Mouse (Mus musculus): ENCODE data around the gene Sec24b. TPM values are rescaled to one million over a fixed set of nuclear protein-coding genes. Genes with fewer than 3 reads are reported as not detected.

Sec24b gene
- polyA plus RNA-seq, 1 experiment from 2014 or later: 10.9 TPM

DNA sequence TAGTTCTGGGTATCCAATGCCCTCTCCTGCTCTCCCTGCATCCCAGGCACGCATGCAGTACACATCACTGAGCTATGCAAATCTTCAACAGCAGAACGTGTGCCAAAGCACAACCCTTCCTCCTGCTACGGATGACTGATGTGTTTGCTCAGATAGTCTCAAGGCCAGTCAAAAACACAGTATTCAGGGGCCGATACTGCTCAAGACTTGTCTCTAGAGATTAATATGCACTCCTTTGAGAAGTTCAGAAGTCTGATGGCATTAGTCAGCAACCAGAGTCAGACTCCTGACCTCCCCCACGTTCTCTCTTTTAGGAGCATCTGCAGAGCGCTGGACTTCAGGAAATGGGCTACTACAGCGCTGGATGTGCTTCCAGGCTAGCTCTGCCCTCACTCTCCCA, 63.4 kb downstream of the Sec24b start:
- DNase-seq (ENCODE audit: low spot score): no peak
- Histone ChIP-seq H3K27ac (replicated peaks) (no peak overlapping the region), H3K4me2 (replicated peaks; ENCODE audit: low read depth) (no peak overlapping the region), H3K27me3 (ENCODE audit: control insufficient read depth, insufficient read depth, low read length) (no peaks in the 10 kb centered on the region), H3K36me3 (ENCODE audit: control insufficient read depth, insufficient read depth, low read length) (peaks cover 33% of the 10 kb centered on the region), H3K9me3 (ENCODE audit: control insufficient read depth, low read length) (no peaks in the 10 kb centered on the region), H3K4me3 (ENCODE audit: low read depth, low read length) (no peak overlapping the region), H3K4me1 (replicated peaks; ENCODE audit: control insufficient read depth, insufficient read depth) (no peaks in the 10 kb centered on the region), H3K9ac (ENCODE audit: low read length) (no peak overlapping the region)
- no peak for TF ChIP-seq EP300 (optimal IDR thresholded peaks at IDR 0.05)
- no peak for TF ChIP-seq CTCF (IDR thresholded peaks at IDR 0.05; ENCODE audit: low read depth)
- peak; percentile 53; the same call in 1 of the 2 replicates for ATAC-seq (ENCODE audit: low FRiP score, low TSS enrichment)
- WGBS: 66% methylated on average over 7 of the region's 7 CpGs

DNA sequence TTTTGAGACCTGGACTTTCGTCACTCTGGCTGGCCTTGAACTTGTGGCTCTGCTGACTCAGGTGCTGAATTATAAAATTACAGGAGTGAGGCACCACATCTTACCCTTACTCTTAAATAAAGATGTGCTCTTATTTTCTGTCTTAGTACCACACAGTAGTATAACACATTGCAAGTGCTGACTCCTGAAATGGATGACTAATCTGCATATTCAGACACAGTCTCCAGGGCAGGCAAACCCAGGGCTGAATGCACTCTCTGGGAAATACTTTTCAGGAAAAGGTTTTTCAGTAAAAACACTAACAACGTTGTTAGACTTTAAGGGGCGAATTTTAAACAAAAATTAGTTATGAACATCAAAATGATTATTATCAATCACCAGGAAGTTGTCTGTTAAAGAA, 64.0 kb downstream of the Sec24b start:
- Histone ChIP-seq H3K27ac (replicated peaks) (no peak overlapping the region), H3K9me3 (ENCODE audit: control insufficient read depth, low read length) (no peaks in the 10 kb centered on the region), H3K27me3 (ENCODE audit: control insufficient read depth, insufficient read depth, low read length) (no peaks in the 10 kb centered on the region), H3K4me1 (replicated peaks; ENCODE audit: control insufficient read depth, insufficient read depth) (no peaks in the 10 kb centered on the region), H3K9ac (ENCODE audit: low read length) (no peak overlapping the region), H3K4me2 (replicated peaks; ENCODE audit: low read depth) (no peak overlapping the region), H3K36me3 (ENCODE audit: control insufficient read depth, insufficient read depth, low read length) (peaks cover 31% of the 10 kb centered on the region), H3K4me3 (ENCODE audit: low read depth, low read length) (no peak overlapping the region)
- 80% methylated on average over 3 of the region's 3 CpGs for WGBS
- no peak for ATAC-seq (ENCODE audit: low FRiP score, low TSS enrichment)
- DNase-seq (ENCODE audit: low spot score): no peak
- TF ChIP-seq EP300 (optimal IDR thresholded peaks at IDR 0.05): no peak
- no peak for TF ChIP-seq CTCF (IDR thresholded peaks at IDR 0.05; ENCODE audit: low read depth)

GRCm38 (mm10) chr3:129987297-129987696, 74.1 kb downstream of the Sec24b start:
- DNase-seq (ENCODE audit: low spot score): no peak
- no peaks in the 10 kb centered on the region for H3K9me3 ChIP-seq (ENCODE audit: control insufficient read depth, low read length)
- H3K9ac ChIP-seq (ENCODE audit: low read length): no peak overlapping the region
- no peak for TF ChIP-seq EP300 (optimal IDR thresholded peaks at IDR 0.05)
- TF ChIP-seq CTCF (IDR thresholded peaks at IDR 0.05; ENCODE audit: low read depth): no peak
- no peak overlapping the region for H3K4me3 ChIP-seq (ENCODE audit: low read depth, low read length)
- H3K27ac ChIP-seq (replicated peaks): no peak overlapping the region
- H3K4me2 ChIP-seq (replicated peaks; ENCODE audit: low read depth): no peak overlapping the region
- 95% methylated on average over 13 of the region's 13 CpGs for WGBS
- H3K36me3 ChIP-seq (ENCODE audit: control insufficient read depth, insufficient read depth, low read length): peaks cover 39% of the 10 kb centered on the region
- ATAC-seq (ENCODE audit: low FRiP score, low TSS enrichment): no peak
- H3K4me1 ChIP-seq (replicated peaks; ENCODE audit: control insufficient read depth, insufficient read depth): no peaks in the 10 kb centered on the region
- H3K27me3 ChIP-seq (ENCODE audit: control insufficient read depth, insufficient read depth, low read length): no peaks in the 10 kb centered on the region

DNA sequence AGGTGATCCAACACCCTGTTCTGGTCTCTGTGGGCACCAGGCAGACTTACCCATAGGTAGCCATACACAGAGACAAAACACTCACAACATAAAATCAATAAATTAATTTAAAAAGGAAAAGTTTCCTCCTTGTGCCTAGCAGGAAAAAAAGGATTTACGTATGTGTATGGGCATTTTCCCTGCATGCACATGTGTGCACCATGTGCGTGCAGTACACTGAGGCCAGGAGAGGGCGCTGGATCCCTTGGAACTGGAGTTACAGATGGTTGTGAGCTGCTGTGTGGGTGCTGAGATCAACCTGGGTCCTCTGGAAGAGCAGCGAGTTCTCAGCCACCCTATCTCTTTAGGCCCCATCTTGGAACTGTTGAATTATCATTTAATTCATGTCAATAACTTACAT, 76.0 kb downstream of the Sec24b start:
- no peaks in the 10 kb centered on the region for H3K4me1 ChIP-seq (replicated peaks; ENCODE audit: control insufficient read depth, insufficient read depth)
- no peaks in the 10 kb centered on the region for H3K27me3 ChIP-seq (ENCODE audit: control insufficient read depth, insufficient read depth, low read length)
- H3K9ac ChIP-seq (ENCODE audit: low read length): no peak overlapping the region
- DNase-seq (ENCODE audit: low spot score): no peak
- ATAC-seq (ENCODE audit: low FRiP score, low TSS enrichment): no peak
- no peak overlapping the region for H3K4me3 ChIP-seq (ENCODE audit: low read depth, low read length)
- H3K27ac ChIP-seq (replicated peaks): no peak overlapping the region
- WGBS: 91% methylated on average over 4 of the region's 4 CpGs
- TF ChIP-seq CTCF (IDR thresholded peaks at IDR 0.05; ENCODE audit: low read depth) (peak; percentile 45), EP300 (optimal IDR thresholded peaks at IDR 0.05) (no peak)
- H3K9me3 ChIP-seq (ENCODE audit: control insufficient read depth, low read length): no peaks in the 10 kb centered on the region
- peaks cover 37% of the 10 kb centered on the region for H3K36me3 ChIP-seq (ENCODE audit: control insufficient read depth, insufficient read depth, low read length)
- no peak overlapping the region for H3K4me2 ChIP-seq (replicated peaks; ENCODE audit: low read depth)

- Histone ChIP-seq H3K4me3 (ENCODE audit: low read depth, low read length) (no peak overlapping the region), H3K4me2 (replicated peaks; ENCODE audit: low read depth) (no peak overlapping the region), H3K27ac (replicated peaks) (no peak overlapping the region), H3K36me3 (ENCODE audit: control insufficient read depth, insufficient read depth, low read length) (peaks cover 35% of the 10 kb centered on the region), H3K27me3 (ENCODE audit: control insufficient read depth, insufficient read depth, low read length) (no peaks in the 10 kb centered on the region), H3K9ac (ENCODE audit: low read length) (no peak overlapping the region), H3K4me1 (replicated peaks; ENCODE audit: control insufficient read depth, insufficient read depth) (no peaks in the 10 kb centered on the region), H3K9me3 (ENCODE audit: control insufficient read depth, low read length) (no peaks in the 10 kb centered on the region)
- TF ChIP-seq CTCF (IDR thresholded peaks at IDR 0.05; ENCODE audit: low read depth) (no peak), EP300 (optimal IDR thresholded peaks at IDR 0.05) (no peak)
- WGBS: 91% methylated on average over 5 of the region's 5 CpGs
- ATAC-seq (ENCODE audit: low FRiP score, low TSS enrichment) (no peak), DNase-seq (ENCODE audit: low spot score) (no peak)
Measured at GRCm38 (mm10) chr3:129984797-129985196, 76.6 kb downstream of the Sec24b start.

DNA sequence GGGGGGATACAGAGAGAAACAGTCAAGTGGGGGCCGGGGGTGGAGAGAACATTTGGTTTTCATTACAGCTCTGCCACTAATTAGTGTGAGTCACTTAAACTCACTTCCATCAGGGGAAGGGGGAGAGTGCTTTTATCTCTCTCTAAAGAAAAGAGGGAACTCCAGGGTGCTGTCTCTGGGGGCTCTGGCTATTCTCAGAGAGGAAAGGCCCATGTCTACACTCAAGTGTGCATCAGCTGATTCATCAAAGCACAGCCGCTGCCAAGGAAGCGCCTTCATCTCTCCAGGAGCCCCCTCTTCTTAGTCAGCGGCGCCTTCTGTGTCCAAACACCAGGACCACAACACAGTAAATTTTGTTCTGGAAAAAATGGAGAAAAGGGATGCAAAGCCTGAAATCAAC, 79.1 kb downstream of the Sec24b start:
- no peaks in the 10 kb centered on the region for H3K9me3 ChIP-seq (ENCODE audit: control insufficient read depth, low read length)
- no peak for ATAC-seq (ENCODE audit: low FRiP score, low TSS enrichment)
- 60% methylated on average over 5 of the region's 5 CpGs for WGBS
- H3K4me2 ChIP-seq (replicated peaks; ENCODE audit: low read depth): no peak overlapping the region
- no peak overlapping the region for H3K9ac ChIP-seq (ENCODE audit: low read length)
- no peak for DNase-seq (ENCODE audit: low spot score)
- no peaks in the 10 kb centered on the region for H3K27me3 ChIP-seq (ENCODE audit: control insufficient read depth, insufficient read depth, low read length)
- TF ChIP-seq EP300 (optimal IDR thresholded peaks at IDR 0.05): no peak
- TF ChIP-seq CTCF (IDR thresholded peaks at IDR 0.05; ENCODE audit: low read depth): no peak
- H3K4me1 ChIP-seq (replicated peaks; ENCODE audit: control insufficient read depth, insufficient read depth): no peaks in the 10 kb centered on the region
- no peak overlapping the region for H3K27ac ChIP-seq (replicated peaks)
- peaks cover 23% of the 10 kb centered on the region for H3K36me3 ChIP-seq (ENCODE audit: control insufficient read depth, insufficient read depth, low read length)
- H3K4me3 ChIP-seq (ENCODE audit: low read depth, low read length): no peak overlapping the region

Data from stomach, postnatal 0 days (tissue).